Mouse (Mus musculus): ENCODE measurements at regions not wholly inside any gene's neighbourhood (a gene's known extent, or its start where the extent isn't known, plus 50 kb on each side); places are given as distances from the start of the nearest gene placed in this dataset.

GRCm38 (mm10) chr12:16121787-16122186 is 305.1 kb upstream of the Trib2 start:
- no peak for ATAC-seq
- 88% methylated on average over 6 of the region's 6 CpGs for WGBS
- no peak for DNase-seq (ENCODE audit: low spot score)

GRCm38 (mm10) chr12:16118710-16119109 is 302.0 kb upstream of the Trib2 start:
- no peaks in the 10 kb centered on the region for H3K27me3 ChIP-seq (ENCODE audit: insufficient read depth, low read length)
- H3K36me3 ChIP-seq (ENCODE audit: insufficient read depth, low read length) = no peaks in the 10 kb centered on the region
- H3K27ac ChIP-seq = no peak overlapping the region
- H3K9ac ChIP-seq (replicated peaks; ENCODE audit: low read length) = no peak overlapping the region
- DNase-seq (ENCODE audit: low spot score) = no peak
- ATAC-seq = no peak
- no peak for TF ChIP-seq CTCF (IDR thresholded peaks at IDR 0.05; ENCODE audit: low read depth)
- H3K9me3 ChIP-seq (ENCODE audit: low read length) = no peaks in the 10 kb centered on the region; the same call in 1 of the 2 replicates
- no peaks in the 10 kb centered on the region for H3K4me1 ChIP-seq (ENCODE audit: insufficient read depth, low read length)
- no peak overlapping the region for H3K4me2 ChIP-seq (ENCODE audit: low read depth, low read length)
- H3K4me3 ChIP-seq (ENCODE audit: low read length) = no peak overlapping the region

More at GRCm38 (mm10) chr12:16121787-16122186, 305.1 kb upstream of the Trib2 start:
- H3K27me3 ChIP-seq (ENCODE audit: insufficient read depth, low read length) = no peaks in the 10 kb centered on the region
- no peak for TF ChIP-seq CTCF (IDR thresholded peaks at IDR 0.05; ENCODE audit: low read depth)
- H3K4me2 ChIP-seq (ENCODE audit: low read depth, low read length) = no peak overlapping the region
- H3K4me3 ChIP-seq (ENCODE audit: low read length) = no peak overlapping the region
- no peak overlapping the region for H3K27ac ChIP-seq
- no peaks in the 10 kb centered on the region for H3K9me3 ChIP-seq (ENCODE audit: low read length)
- H3K4me1 ChIP-seq (ENCODE audit: insufficient read depth, low read length) = no peaks in the 10 kb centered on the region
- no peak overlapping the region for H3K9ac ChIP-seq (replicated peaks; ENCODE audit: low read length)
- no peaks in the 10 kb centered on the region for H3K36me3 ChIP-seq (ENCODE audit: insufficient read depth, low read length)

- no peak for TF ChIP-seq CTCF (IDR thresholded peaks at IDR 0.05; ENCODE audit: low read depth)
- no peak for ATAC-seq
- Histone ChIP-seq H3K9me3 (ENCODE audit: low read length) (no peaks in the 10 kb centered on the region), H3K4me1 (ENCODE audit: insufficient read depth, low read length) (no peaks in the 10 kb centered on the region), H3K4me2 (ENCODE audit: low read depth, low read length) (no peak overlapping the region), H3K36me3 (ENCODE audit: insufficient read depth, low read length) (no peaks in the 10 kb centered on the region), H3K9ac (replicated peaks; ENCODE audit: low read length) (no peak overlapping the region), H3K4me3 (ENCODE audit: low read length) (no peak overlapping the region), H3K27me3 (ENCODE audit: insufficient read depth, low read length) (no peaks in the 10 kb centered on the region), H3K27ac (no peak overlapping the region)
- DNase-seq (ENCODE audit: low spot score) = no peak
- 46% methylated on average over 7 of the region's 7 CpGs for WGBS
Observed at GRCm38 (mm10) chr12:16106946-16107345, 290.2 kb upstream of the Trib2 start.

- WGBS = 88% methylated on average over 7 of the region's 7 CpGs
- no peak for DNase-seq (ENCODE audit: low spot score)
- Histone ChIP-seq H3K36me3 (ENCODE audit: insufficient read depth, low read length) (no peaks in the 10 kb centered on the region), H3K27me3 (ENCODE audit: insufficient read depth, low read length) (no peaks in the 10 kb centered on the region), H3K9ac (replicated peaks; ENCODE audit: low read length) (no peak overlapping the region), H3K4me2 (ENCODE audit: low read depth, low read length) (no peak overlapping the region), H3K4me1 (ENCODE audit: insufficient read depth, low read length) (no peaks in the 10 kb centered on the region), H3K27ac (no peak overlapping the region), H3K9me3 (ENCODE audit: low read length) (no peaks in the 10 kb centered on the region), H3K4me3 (ENCODE audit: low read length) (no peak overlapping the region)
- ATAC-seq = no peak
- TF ChIP-seq CTCF (IDR thresholded peaks at IDR 0.05; ENCODE audit: low read depth) = no peak
Observed at GRCm38 (mm10) chr12:16098840-16099239, 282.1 kb upstream of the Trib2 start.

GRCm38 (mm10) chr12:16092643-16093042 is 275.9 kb upstream of the Trib2 start:
- Histone ChIP-seq H3K9ac (replicated peaks; ENCODE audit: low read length) (no peak overlapping the region), H3K4me1 (ENCODE audit: insufficient read depth, low read length) (no peaks in the 10 kb centered on the region; the same call in 1 of the 2 replicates), H3K27me3 (ENCODE audit: insufficient read depth, low read length) (no peaks in the 10 kb centered on the region), H3K4me3 (ENCODE audit: low read length) (no peak overlapping the region), H3K36me3 (ENCODE audit: insufficient read depth, low read length) (no peaks in the 10 kb centered on the region), H3K27ac (no peak overlapping the region), H3K4me2 (ENCODE audit: low read depth, low read length) (no peak overlapping the region), H3K9me3 (ENCODE audit: low read length) (no peaks in the 10 kb centered on the region)
- TF ChIP-seq CTCF (IDR thresholded peaks at IDR 0.05; ENCODE audit: low read depth) = no peak
- no peak for DNase-seq (ENCODE audit: low spot score)
- ATAC-seq = no peak
- WGBS = 86% methylated on average over 3 of the region's 3 CpGs

GRCm38 (mm10) chr12:16091336-16091735 is 274.6 kb upstream of the Trib2 start:
- Histone ChIP-seq H3K9me3 (ENCODE audit: low read length) (no peaks in the 10 kb centered on the region), H3K9ac (replicated peaks; ENCODE audit: low read length) (no peak overlapping the region), H3K27me3 (ENCODE audit: insufficient read depth, low read length) (no peaks in the 10 kb centered on the region), H3K4me1 (ENCODE audit: insufficient read depth, low read length) (no peaks in the 10 kb centered on the region; the same call in 1 of the 2 replicates), H3K4me2 (ENCODE audit: low read depth, low read length) (no peak overlapping the region), H3K4me3 (ENCODE audit: low read length) (no peak overlapping the region), H3K36me3 (ENCODE audit: insufficient read depth, low read length) (no peaks in the 10 kb centered on the region), H3K27ac (no peak overlapping the region)
- TF ChIP-seq CTCF (IDR thresholded peaks at IDR 0.05; ENCODE audit: low read depth) = no peak
- ATAC-seq (no peak), DNase-seq (ENCODE audit: low spot score) (peak; percentile 37)
- 4% methylated on average over 6 of the region's 6 CpGs for WGBS

- no peak for TF ChIP-seq CTCF (IDR thresholded peaks at IDR 0.05; ENCODE audit: low read depth)
- H3K27me3 ChIP-seq (ENCODE audit: insufficient read depth, low read length) = no peaks in the 10 kb centered on the region
- no peaks in the 10 kb centered on the region for H3K36me3 ChIP-seq (ENCODE audit: insufficient read depth, low read length)
- no peaks in the 10 kb centered on the region for H3K4me1 ChIP-seq (ENCODE audit: insufficient read depth, low read length)
- H3K4me3 ChIP-seq (ENCODE audit: low read length) = no peak overlapping the region
- H3K9me3 ChIP-seq (ENCODE audit: low read length) = no peaks in the 10 kb centered on the region
- 59% methylated on average over 1 of the region's 1 CpGs for WGBS
- DNase-seq (ENCODE audit: low spot score) = no peak
- no peak for ATAC-seq
- no peak overlapping the region for H3K9ac ChIP-seq (replicated peaks; ENCODE audit: low read length)
- H3K4me2 ChIP-seq (ENCODE audit: low read depth, low read length) = no peak overlapping the region
- no peak overlapping the region for H3K27ac ChIP-seq
Observed at GRCm38 (mm10) chr12:16083176-16083575, 266.5 kb upstream of the Trib2 start.
